Comparison of ENCODE assay signal across 23 mouse cellular contexts in the genomic region with DNA sequence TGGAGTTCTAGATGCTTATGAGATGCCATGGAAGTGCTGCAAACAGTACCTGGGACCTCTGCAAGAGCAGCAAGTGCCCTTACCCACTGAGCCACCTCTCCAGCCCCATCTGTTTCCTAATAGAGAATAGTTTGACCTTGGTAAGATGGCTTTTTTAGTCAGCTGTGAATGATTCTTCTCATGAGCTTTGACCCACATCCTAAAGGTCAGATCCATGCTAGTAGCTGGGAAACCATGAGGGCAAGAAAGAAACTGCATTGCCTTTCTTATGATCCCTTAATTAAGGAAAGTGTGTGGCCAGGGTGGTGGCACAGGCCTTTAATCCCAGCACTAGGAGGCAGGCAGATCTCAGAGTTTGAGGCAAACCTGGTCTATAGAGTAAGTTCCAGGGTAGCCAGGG. TPM values are rescaled to one million over a fixed set of nuclear protein-coding genes. Genes with fewer than 3 reads are reported as not detected.
DNase-seq lines count a peak whose midpoint lies in the region; ATAC-seq and TF ChIP-seq lines count a peak whose summit lies in the region.
"Had no signal": no experiment of that assay in that cellular context is flagged by ENCODE, and none has a peak within 500 bp of the region (broad histone marks: within the 10 kb centered on the region; RNA-seq: fewer than 3 reads in every experiment).

No protein-coding gene starts in this region.

- H3K27ac ChIP-seq in liver, embryonic 13.5 days, result no peak overlapping the region
- H3K27ac ChIP-seq in MEL (ENCODE audit: control insufficient read depth, low read depth, low read length), result no peak overlapping the region
- H3K27ac ChIP-seq: embryonic facial prominence, embryonic 13.5 days; forebrain, embryonic 12.5 days; hindbrain, embryonic 15.5 days had no signal

- TF ChIP-seq POLR2A in MEL (IDR thresholded peaks at IDR 0.05; ENCODE audit: control insufficient read depth in 1 of 2, insufficient read depth in 1 of 2, low read depth in 1 of 2, low read length in 2 of 2, poor library complexity in 1 of 2), result no peak

- H3K36me3 ChIP-seq in liver, embryonic 13.5 days, result no peaks in the 10 kb centered on the region
- H3K36me3 ChIP-seq in MEL (ENCODE audit: control insufficient read depth in 1 of 2, insufficient read depth in 2 of 2, low read length in 2 of 2), result peaks cover 0 to 15% of the 10 kb centered on the region in 2 experiments; a peak in 2 of 4 replicates
- H3K36me3 ChIP-seq: embryonic facial prominence, embryonic 13.5 days; forebrain, embryonic 12.5 days; heart, embryonic 12.5 days; hindbrain, embryonic 15.5 days had no signal

- no peak overlapping the region for H3K4me3 ChIP-seq in liver, embryonic 13.5 days (replicated peaks)
- no peak overlapping the region for H3K4me3 ChIP-seq in MEL (ENCODE audit: control insufficient read depth in 1 of 2, insufficient read depth in 1 of 2, low read depth in 2 of 2, low read length in 2 of 2)
- H3K4me3 ChIP-seq: embryonic facial prominence, embryonic 13.5 days; forebrain, embryonic 12.5 days; heart, embryonic 12.5 days; hindbrain, embryonic 15.5 days had no signal

- peaks cover 39% of the 10 kb centered on the region for H3K4me1 ChIP-seq in liver, embryonic 13.5 days (replicated peaks)
- H3K4me1 ChIP-seq in MEL (ENCODE audit: control insufficient read depth in 1 of 2, insufficient read depth in 2 of 2, low read length in 2 of 2), result peaks cover 10 to 24% of the 10 kb centered on the region in 2 experiments; a peak in 3 of 4 replicates

- TF ChIP-seq RAD21 in MEL (IDR thresholded peaks at IDR 0.05; ENCODE audit: low read depth, low read length), result peak; percentile 1; the same call in 1 of the 2 replicates

- H3K27me3 ChIP-seq in liver, embryonic 13.5 days, result no peaks in the 10 kb centered on the region
- no peaks in the 10 kb centered on the region for H3K27me3 ChIP-seq in MEL (ENCODE audit: control insufficient read depth in 1 of 2, insufficient read depth in 2 of 2, low read length in 2 of 2)
- H3K27me3 ChIP-seq: embryonic facial prominence, embryonic 13.5 days; forebrain, embryonic 12.5 days; heart, embryonic 12.5 days; hindbrain, embryonic 15.5 days; Patski had no signal

- no peak; a peak in 1 of 6 replicates for TF ChIP-seq CTCF in MEL (IDR thresholded peaks at IDR 0.05 in 2 of 3, conservative IDR thresholded peaks at IDR 0.05 in 1 of 3; ENCODE audit: control insufficient read depth in 1 of 3, insufficient read depth in 1 of 3, low read depth in 2 of 3, low read length in 3 of 3, poor library complexity in 1 of 3, severe bottlenecking in 1 of 3)

- H3K9ac ChIP-seq in liver, embryonic 13.5 days, result 0 out of 2 replicates have a peak overlapping the region, but pooled peaks have one; percentile 13
- H3K9ac ChIP-seq in MEL (ENCODE audit: control insufficient read depth, low read depth, low read length, poor library complexity, severe bottlenecking), result no peak overlapping the region
- H3K9ac ChIP-seq: embryonic facial prominence, embryonic 13.5 days; forebrain, embryonic 12.5 days; heart, embryonic 12.5 days; hindbrain, embryonic 15.5 days had no signal

- H3K9me3 ChIP-seq in liver, embryonic 13.5 days (replicated peaks), result no peaks in the 10 kb centered on the region
- no peaks in the 10 kb centered on the region for H3K9me3 ChIP-seq in MEL (replicated peaks; ENCODE audit: insufficient read depth, low read length)
- H3K9me3 ChIP-seq: embryonic facial prominence, embryonic 13.5 days; forebrain, embryonic 12.5 days; G1E; heart, embryonic 12.5 days; hindbrain, embryonic 15.5 days had no signal

- no peak for TF ChIP-seq EP300 in MEL (IDR thresholded peaks at IDR 0.05; ENCODE audit: low read depth in 1 of 2, low read length in 2 of 2)

- H3K4me2 ChIP-seq in liver, embryonic 13.5 days, result no peak overlapping the region
- H3K4me2 ChIP-seq: embryonic facial prominence, embryonic 13.5 days; forebrain, embryonic 12.5 days; heart, embryonic 12.5 days; hindbrain, embryonic 15.5 days had no signal

- DNase-seq in adrenal gland, adult 2 months, result peak; percentile 31
- DNase-seq in adrenal gland, postnatal 36 days, result no peak
- peak; percentile 32 to 58 for DNase-seq in kidney, adult 8-10 months
- DNase-seq in kidney, postnatal 10 days, result no peak
- no peak for DNase-seq in liver, embryonic 13.5 days
- DNase-seq in liver (no peak), MEL (ENCODE audit: low read depth, low spot score) (no peak), MN1 (ENCODE audit: low spot score) (no peak)
- DNase-seq: adrenal gland, adult 8-10 months; B cell, adult 2 months; cerebellum, adult 11 months; cerebellum, adult 8-10 months; cerebellum, postnatal 14 days; gastrocnemius, postnatal 14 days; heart, postnatal 36 days had no signal

- no peak for ATAC-seq in liver, embryonic 13.5 days (ENCODE audit: low read depth)
- ATAC-seq: CD4-positive, CD25-positive, alpha-beta regulatory T cell, adult 4 months; forebrain, embryonic 16.5 days; Patski had no signal

- peaks cover 17% of the 10 kb centered on the region for H3K79me2 ChIP-seq in MEL (ENCODE audit: control insufficient read depth, insufficient read depth, low read length, poor library complexity)

TF ChIP-seq in MEL, 35 proteins besides CTCF, POLR2A, EP300 and RAD21:
- TF ChIP-seq CHD2 (IDR thresholded peaks at IDR 0.05; ENCODE audit: low read length) (no peak), SMC3 (IDR thresholded peaks at IDR 0.05; ENCODE audit: low read depth, low read length) (peak; percentile 28; the same call in 1 of the 2 replicates)

RNA-seq across cellular contexts. Expression of a gene that starts 3.0 kb away (rescaled TPM):
- 10 to 100 TPM; 21.0 to 24.1 TPM for total RNA-seq in adrenal gland, adult 2 months (2021)
- polyA plus RNA-seq in adrenal gland, adult 2 months (2012; rRNA removed), result 10.3 and 11.9 TPM in 2 replicates
- total RNA-seq in adrenal gland, postnatal 36 days (2021), result 10 to 100 TPM; 21.2 to 24.8 TPM
- polyA plus RNA-seq in liver, embryonic 13.5 days (2015; fragmentation: Nextera tagmentation; extraction: Ambion mirVana), result 6.3 and 8.2 TPM in 2 replicates
- total RNA-seq in MEL (2012; rRNA removed), result 14.3 and 18.0 TPM in 2 replicates
- 10 to 100 TPM in 1 of 2 experiments, not detected in 1; 38.2 TPM for polyA plus RNA-seq in MEL (2012; ENCODE audit: insufficient read depth in 1 of 2, insufficient read length in 2 of 2, low read depth in 1 of 2, low replicate concordance in 2 of 2, missing spikeins in 1 of 2)

Comparison
In these comparisons a context has a peak if more than half of its experiments do, and no peak if none do; other contexts are left out.
1. DNase-seq: peak in adrenal gland, adult 2 months (single experiment) and kidney, adult 8-10 months (2 of 2); none in adrenal gland, postnatal 36 days (0 of 2), kidney, postnatal 10 days (single experiment), liver, embryonic 13.5 days (single experiment), liver (single experiment), MEL (single experiment) and MN1 (single experiment).